Mouse (Mus musculus): Measurements from ENCODE around the gene Ldlrad3. TPM values are rescaled to one million over a fixed set of nuclear protein-coding genes. Genes with fewer than 3 reads are reported as not detected.

The Ldlrad3 gene
- polyA plus RNA-seq, 2 experiments = 2.1 to 2.9 TPM

GRCm38 (mm10) chr2:102111906-102112499 is 74.2 kb downstream of the Ldlrad3 start:
- no peaks in the 10 kb centered on the region for H3K9me3 ChIP-seq (ENCODE audit: control insufficient read depth, low read length)
- H3K9ac ChIP-seq (replicated peaks) = no peak overlapping the region
- no peaks in the 10 kb centered on the region for H3K27me3 ChIP-seq (ENCODE audit: control insufficient read depth, insufficient read depth, low read length)
- ATAC-seq (ENCODE audit: insufficient read depth) (no peak), DNase-seq (ENCODE audit: low read depth in 3 of 3, low spot score in 3 of 3) (no peak)
- H3K4me1 ChIP-seq (replicated peaks; ENCODE audit: control insufficient read depth in 2 of 2, insufficient read depth in 2 of 2, low read length in 1 of 2) = peaks cover 0 to 4% of the 10 kb centered on the region in 2 experiments; a peak in 1 of 4 replicates
- no peaks in the 10 kb centered on the region for H3K36me3 ChIP-seq (replicated peaks; ENCODE audit: control insufficient read depth, insufficient read depth, low read depth)
- H3K4me2 ChIP-seq (ENCODE audit: low read depth) = no peak overlapping the region
- TF ChIP-seq CTCF (IDR thresholded peaks at IDR 0.05; ENCODE audit: low read depth) (no peak), EP300 (IDR thresholded peaks at IDR 0.05; ENCODE audit: low read depth) (no peak)
- no peak overlapping the region for H3K4me3 ChIP-seq (ENCODE audit: insufficient read depth in 1 of 2, low read depth in 2 of 2, low read length in 2 of 2)
- WGBS (ENCODE audit: insufficient replicate concordance) = 70% methylated on average over 13 of the region's 13 CpGs
- no peak overlapping the region for H3K27ac ChIP-seq

GRCm38 (mm10) chr2:102110306-102110705 is 75.9 kb downstream of the Ldlrad3 start:
- Histone ChIP-seq H3K27me3 (ENCODE audit: control insufficient read depth, insufficient read depth, low read length) (no peaks in the 10 kb centered on the region), H3K27ac (no peak overlapping the region), H3K4me1 (replicated peaks; ENCODE audit: control insufficient read depth in 2 of 2, insufficient read depth in 2 of 2, low read length in 1 of 2) (peaks cover 0 to 4% of the 10 kb centered on the region in 2 experiments; a peak in 1 of 4 replicates), H3K9ac (replicated peaks) (no peak overlapping the region), H3K36me3 (replicated peaks; ENCODE audit: control insufficient read depth, insufficient read depth, low read depth) (no peaks in the 10 kb centered on the region), H3K9me3 (ENCODE audit: control insufficient read depth, low read length) (no peaks in the 10 kb centered on the region), H3K4me2 (ENCODE audit: low read depth) (no peak overlapping the region), H3K4me3 (ENCODE audit: insufficient read depth in 1 of 2, low read depth in 2 of 2, low read length in 2 of 2) (no peak overlapping the region)
- TF ChIP-seq CTCF (IDR thresholded peaks at IDR 0.05; ENCODE audit: low read depth) = no peak
- TF ChIP-seq EP300 (IDR thresholded peaks at IDR 0.05; ENCODE audit: low read depth) = no peak
- DNase-seq (ENCODE audit: low read depth in 3 of 3, low spot score in 3 of 3) (no peak), ATAC-seq (ENCODE audit: insufficient read depth) (no peak)
- 75% methylated on average over 2 of the region's 2 CpGs for WGBS (ENCODE audit: insufficient replicate concordance)

GRCm38 (mm10) chr2:102107280-102107679 is 78.9 kb downstream of the Ldlrad3 start:
- H3K27me3 ChIP-seq (ENCODE audit: control insufficient read depth, insufficient read depth, low read length) = no peaks in the 10 kb centered on the region
- H3K9ac ChIP-seq (replicated peaks) = no peak overlapping the region
- DNase-seq (ENCODE audit: low read depth in 3 of 3, low spot score in 3 of 3) = no peak
- no peaks in the 10 kb centered on the region for H3K36me3 ChIP-seq (replicated peaks; ENCODE audit: control insufficient read depth, insufficient read depth, low read depth)
- no peak overlapping the region for H3K27ac ChIP-seq
- H3K4me2 ChIP-seq (ENCODE audit: low read depth) = no peak overlapping the region
- WGBS (ENCODE audit: insufficient replicate concordance) = 55% methylated on average over 6 of the region's 6 CpGs
- peaks cover 0 to 2% of the 10 kb centered on the region in 2 experiments; a peak in 1 of 4 replicates for H3K4me1 ChIP-seq (replicated peaks; ENCODE audit: control insufficient read depth in 2 of 2, insufficient read depth in 2 of 2, low read length in 1 of 2)
- no peak overlapping the region for H3K4me3 ChIP-seq (ENCODE audit: insufficient read depth in 1 of 2, low read depth in 2 of 2, low read length in 2 of 2)
- ATAC-seq (ENCODE audit: insufficient read depth) = no peak
- no peaks in the 10 kb centered on the region for H3K9me3 ChIP-seq (ENCODE audit: control insufficient read depth, low read length)
- TF ChIP-seq CTCF (IDR thresholded peaks at IDR 0.05; ENCODE audit: low read depth) (no peak), EP300 (IDR thresholded peaks at IDR 0.05; ENCODE audit: low read depth) (no peak)

- Histone ChIP-seq H3K4me3 (ENCODE audit: insufficient read depth in 1 of 2, low read depth in 2 of 2, low read length in 2 of 2) (no peak overlapping the region), H3K9ac (replicated peaks) (no peak overlapping the region), H3K36me3 (replicated peaks; ENCODE audit: control insufficient read depth, insufficient read depth, low read depth) (no peaks in the 10 kb centered on the region), H3K4me2 (ENCODE audit: low read depth) (no peak overlapping the region), H3K4me1 (replicated peaks; ENCODE audit: control insufficient read depth in 2 of 2, insufficient read depth in 2 of 2, low read length in 1 of 2) (peaks cover 0 to 2% of the 10 kb centered on the region in 2 experiments; a peak in 1 of 4 replicates), H3K9me3 (ENCODE audit: control insufficient read depth, low read length) (no peaks in the 10 kb centered on the region), H3K27ac (no peak overlapping the region), H3K27me3 (ENCODE audit: control insufficient read depth, insufficient read depth, low read length) (no peaks in the 10 kb centered on the region)
- DNase-seq (ENCODE audit: low read depth in 3 of 3, low spot score in 3 of 3) (no peak), ATAC-seq (ENCODE audit: insufficient read depth) (no peak)
- 64% methylated on average over 6 of the region's 6 CpGs for WGBS (ENCODE audit: insufficient replicate concordance)
- TF ChIP-seq CTCF (IDR thresholded peaks at IDR 0.05; ENCODE audit: low read depth) (no peak), EP300 (IDR thresholded peaks at IDR 0.05; ENCODE audit: low read depth) (no peak)
Observed at GRCm38 (mm10) chr2:102106728-102107127, 79.5 kb downstream of the Ldlrad3 start.

GRCm38 (mm10) chr2:102105454-102105853 is 80.7 kb downstream of the Ldlrad3 start:
- TF ChIP-seq CTCF (IDR thresholded peaks at IDR 0.05; ENCODE audit: low read depth) = no peak
- TF ChIP-seq EP300 (IDR thresholded peaks at IDR 0.05; ENCODE audit: low read depth) = no peak
- H3K27me3 ChIP-seq (ENCODE audit: control insufficient read depth, insufficient read depth, low read length) = no peaks in the 10 kb centered on the region
- peaks cover 0 to 2% of the 10 kb centered on the region in 2 experiments; a peak in 1 of 4 replicates for H3K4me1 ChIP-seq (replicated peaks; ENCODE audit: control insufficient read depth in 2 of 2, insufficient read depth in 2 of 2, low read length in 1 of 2)
- WGBS (ENCODE audit: insufficient replicate concordance) = 35% methylated on average over 2 of the region's 2 CpGs
- DNase-seq (ENCODE audit: low read depth in 3 of 3, low spot score in 3 of 3) = no peak
- no peak overlapping the region for H3K9ac ChIP-seq (replicated peaks)
- ATAC-seq (ENCODE audit: insufficient read depth) = no peak
- H3K9me3 ChIP-seq (ENCODE audit: control insufficient read depth, low read length) = no peaks in the 10 kb centered on the region
- no peak overlapping the region for H3K27ac ChIP-seq
- H3K36me3 ChIP-seq (replicated peaks; ENCODE audit: control insufficient read depth, insufficient read depth, low read depth) = no peaks in the 10 kb centered on the region
- no peak overlapping the region for H3K4me2 ChIP-seq (ENCODE audit: low read depth)
- no peak overlapping the region for H3K4me3 ChIP-seq (ENCODE audit: insufficient read depth in 1 of 2, low read depth in 2 of 2, low read length in 2 of 2)
